Mouse (Mus musculus) C2C12 (cell line): Measurements from ENCODE around the gene Zfyve16.

Experiments used
- MYOG ChIP-seq: IDR thresholded peaks from one replicate; pipeline ENCODE4 v1.6.1; 2011; ENCODE audit not compliant: control insufficient read depth, insufficient read length; ENCODE audit errors: extremely low read depth
- USF1 ChIP-seq: IDR thresholded peaks from one replicate; pipeline ENCODE4 v1.6.1; 2011; ENCODE audit warnings: low read depth, mild to moderate bottlenecking, control low read depth, moderate library complexity

DNA sequence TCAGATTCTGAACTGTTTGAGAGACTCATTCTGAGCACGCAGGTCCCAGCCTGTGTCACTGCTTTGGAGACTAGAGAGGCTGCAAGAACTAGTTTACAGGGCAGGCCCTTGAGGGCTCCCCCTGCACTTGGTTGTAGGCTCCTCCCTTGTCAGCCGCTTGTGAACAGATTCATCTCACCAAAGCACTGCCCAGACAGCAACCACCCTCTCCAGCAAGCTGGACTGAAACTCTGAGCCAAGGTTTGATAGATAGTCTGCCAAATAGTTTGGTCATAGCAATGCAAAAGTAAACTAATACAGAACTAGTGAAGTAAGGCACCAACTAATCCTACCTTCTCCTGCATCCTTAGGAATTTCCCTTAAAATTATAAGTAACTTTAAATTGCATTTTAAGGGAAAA, 60.5 kb downstream of the Zfyve16 start:
- no peak for TF ChIP-seq USF1
- TF ChIP-seq MYOG: no peak
